Mouse (Mus musculus): ENCODE data around the gene Iqcf3. TPM values are rescaled to one million over a fixed set of nuclear protein-coding genes. Genes with fewer than 3 reads are reported as not detected.

Iqcf3 gene
- polyA plus RNA-seq, 1 experiment from 2014 or later, result not detected

GRCm38 (mm10) chr9:106478101-106478500, 83.3 kb downstream of the Iqcf3 start:
- DNase-seq (ENCODE audit: low spot score), result peak; percentile 46
- Histone ChIP-seq H3K4me2 (ENCODE audit: low read depth, low read length, severe bottlenecking) (peak overlapping the region; percentile 76), H3K27me3 (ENCODE audit: control insufficient read depth, insufficient read depth, low read length) (no peaks in the 10 kb centered on the region), H3K9ac (ENCODE audit: low read length) (peak overlapping the region; percentile 64), H3K4me3 (ENCODE audit: low read depth, low read length) (peak overlapping the region; percentile 70), H3K4me1 (replicated peaks; ENCODE audit: control insufficient read depth, insufficient read depth, low read length) (peaks cover 12% of the 10 kb centered on the region), H3K36me3 (ENCODE audit: control insufficient read depth, insufficient read depth, low read length) (no peaks in the 10 kb centered on the region; the same call in 1 of the 2 replicates), H3K27ac (ENCODE audit: low read depth, low read length) (no peak overlapping the region), H3K9me3 (ENCODE audit: control insufficient read depth, low read length) (no peaks in the 10 kb centered on the region)
- no peak for ATAC-seq (replicated peaks; ENCODE audit: low FRiP score)
- WGBS, result 84% methylated on average over 9 of the region's 9 CpGs

- H3K4me3 ChIP-seq (ENCODE audit: low read depth, low read length), result peak overlapping the region; percentile 70
- H3K36me3 ChIP-seq (ENCODE audit: control insufficient read depth, insufficient read depth, low read length), result no peaks in the 10 kb centered on the region; the same call in 1 of the 2 replicates
- H3K27ac ChIP-seq (ENCODE audit: low read depth, low read length), result no peak overlapping the region
- WGBS, result 7% methylated on average over 16 of the region's 16 CpGs
- no peaks in the 10 kb centered on the region for H3K27me3 ChIP-seq (ENCODE audit: control insufficient read depth, insufficient read depth, low read length)
- H3K4me2 ChIP-seq (ENCODE audit: low read depth, low read length, severe bottlenecking), result peak overlapping the region; percentile 76
- peak overlapping the region; percentile 64 for H3K9ac ChIP-seq (ENCODE audit: low read length)
- no peak for ATAC-seq (replicated peaks; ENCODE audit: low FRiP score)
- no peak for DNase-seq (ENCODE audit: low spot score)
- no peaks in the 10 kb centered on the region for H3K9me3 ChIP-seq (ENCODE audit: control insufficient read depth, low read length)
- peaks cover 12% of the 10 kb centered on the region for H3K4me1 ChIP-seq (replicated peaks; ENCODE audit: control insufficient read depth, insufficient read depth, low read length)
These were observed 83.8 kb downstream of the Iqcf3 start for GRCm38 (mm10) chr9:106477649-106478048.

GRCm38 (mm10) chr9:106476924-106477484, 84.4 kb downstream of the Iqcf3 start, which contains the start of gene Parp3:
Gene Parp3 (minus strand): TSS chr9:106476949.
- Histone ChIP-seq H3K9me3 (ENCODE audit: control insufficient read depth, low read length) (no peaks in the 10 kb centered on the region), H3K36me3 (ENCODE audit: control insufficient read depth, insufficient read depth, low read length) (no peaks in the 10 kb centered on the region; the same call in 1 of the 2 replicates), H3K4me3 (ENCODE audit: low read depth, low read length) (peak within 1 kb of the TSS; percentile 70), H3K27ac (ENCODE audit: low read depth, low read length) (no peak within 1 kb of the TSS), H3K27me3 (ENCODE audit: control insufficient read depth, insufficient read depth, low read length) (no peaks in the 10 kb centered on the region), H3K9ac (ENCODE audit: low read length) (peak within 1 kb of the TSS; percentile 64), H3K4me2 (ENCODE audit: low read depth, low read length, severe bottlenecking) (peak within 1 kb of the TSS; percentile 76), H3K4me1 (replicated peaks; ENCODE audit: control insufficient read depth, insufficient read depth, low read length) (peaks cover 12% of the 10 kb centered on the region)
- DNase-seq (ENCODE audit: low spot score) (peak; percentile 99), ATAC-seq (replicated peaks; ENCODE audit: low FRiP score) (peak; percentile 98)
- 0% methylated on average over 41 of the region's 41 CpGs for WGBS

- DNase-seq (ENCODE audit: low spot score), result no peak
- H3K36me3 ChIP-seq (ENCODE audit: control insufficient read depth, insufficient read depth, low read length), result no peaks in the 10 kb centered on the region; the same call in 1 of the 2 replicates
- H3K4me2 ChIP-seq (ENCODE audit: low read depth, low read length, severe bottlenecking), result peak overlapping the region; percentile 31
- no peaks in the 10 kb centered on the region for H3K27me3 ChIP-seq (ENCODE audit: control insufficient read depth, insufficient read depth, low read length)
- peak; percentile 62 for ATAC-seq (replicated peaks; ENCODE audit: low FRiP score)
- H3K4me1 ChIP-seq (replicated peaks; ENCODE audit: control insufficient read depth, insufficient read depth, low read length), result peaks cover 17% of the 10 kb centered on the region
- H3K9me3 ChIP-seq (ENCODE audit: control insufficient read depth, low read length), result no peaks in the 10 kb centered on the region
- H3K4me3 ChIP-seq (ENCODE audit: low read depth, low read length), result no peak overlapping the region
- H3K27ac ChIP-seq (ENCODE audit: low read depth, low read length), result no peak overlapping the region
- peak overlapping the region; percentile 39 for H3K9ac ChIP-seq (ENCODE audit: low read length)
- WGBS, result 37% methylated on average over 16 of the region's 16 CpGs
These were observed 85.2 kb downstream of the Iqcf3 start for GRCm38 (mm10) chr9:106476002-106476923.

GRCm38 (mm10) chr9:106475663-106476001, 85.8 kb downstream of the Iqcf3 start, which contains the start of gene Rrp9:
Gene Rrp9 (plus strand): TSS chr9:106475963.
- peak within 1 kb of the TSS; percentile 39 for H3K9ac ChIP-seq (ENCODE audit: low read length)
- H3K4me3 ChIP-seq (ENCODE audit: low read depth, low read length), result no peak within 1 kb of the TSS
- 90% methylated on average over 10 of the region's 10 CpGs for WGBS
- H3K27me3 ChIP-seq (ENCODE audit: control insufficient read depth, insufficient read depth, low read length), result no peaks in the 10 kb centered on the region
- H3K4me2 ChIP-seq (ENCODE audit: low read depth, low read length, severe bottlenecking), result peak within 1 kb of the TSS; percentile 31
- DNase-seq (ENCODE audit: low spot score), result no peak
- H3K27ac ChIP-seq (ENCODE audit: low read depth, low read length), result no peak within 1 kb of the TSS
- H3K4me1 ChIP-seq (replicated peaks; ENCODE audit: control insufficient read depth, insufficient read depth, low read length), result peaks cover 17% of the 10 kb centered on the region
- no peaks in the 10 kb centered on the region for H3K9me3 ChIP-seq (ENCODE audit: control insufficient read depth, low read length)
- no peak for ATAC-seq (replicated peaks; ENCODE audit: low FRiP score)
- H3K36me3 ChIP-seq (ENCODE audit: control insufficient read depth, insufficient read depth, low read length), result no peaks in the 10 kb centered on the region; the same call in 1 of the 2 replicates

- ATAC-seq (replicated peaks; ENCODE audit: low FRiP score) (no peak), DNase-seq (ENCODE audit: low spot score) (no peak)
- 0 out of 2 replicates have a peak overlapping the region, but pooled peaks have one; percentile 27 for H3K9ac ChIP-seq (ENCODE audit: low read length)
- H3K4me3 ChIP-seq (ENCODE audit: low read depth, low read length), result no peak overlapping the region
- no peaks in the 10 kb centered on the region for H3K9me3 ChIP-seq (ENCODE audit: control insufficient read depth, low read length)
- H3K36me3 ChIP-seq (ENCODE audit: control insufficient read depth, insufficient read depth, low read length), result no peaks in the 10 kb centered on the region
- 67% methylated on average over 7 of the region's 7 CpGs for WGBS
- no peak overlapping the region for H3K4me2 ChIP-seq (ENCODE audit: low read depth, low read length, severe bottlenecking)
- no peak overlapping the region for H3K27ac ChIP-seq (ENCODE audit: low read depth, low read length)
- H3K27me3 ChIP-seq (ENCODE audit: control insufficient read depth, insufficient read depth, low read length), result no peaks in the 10 kb centered on the region
- peaks cover 17% of the 10 kb centered on the region for H3K4me1 ChIP-seq (replicated peaks; ENCODE audit: control insufficient read depth, insufficient read depth, low read length)
These were observed 86.4 kb downstream of the Iqcf3 start for GRCm38 (mm10) chr9:106475046-106475445.

- Histone ChIP-seq H3K27ac (ENCODE audit: low read depth, low read length) (no peak overlapping the region), H3K4me3 (ENCODE audit: low read depth, low read length) (no peak overlapping the region), H3K9ac (ENCODE audit: low read length) (peak overlapping the region; percentile 41; the same call in 1 of the 2 replicates), H3K9me3 (ENCODE audit: control insufficient read depth, low read length) (no peaks in the 10 kb centered on the region), H3K36me3 (ENCODE audit: control insufficient read depth, insufficient read depth, low read length) (no peaks in the 10 kb centered on the region), H3K4me1 (replicated peaks; ENCODE audit: control insufficient read depth, insufficient read depth, low read length) (peaks cover 17% of the 10 kb centered on the region), H3K27me3 (ENCODE audit: control insufficient read depth, insufficient read depth, low read length) (no peaks in the 10 kb centered on the region), H3K4me2 (ENCODE audit: low read depth, low read length, severe bottlenecking) (no peak overlapping the region)
- 2% methylated on average over 6 of the region's 6 CpGs for WGBS
- DNase-seq (ENCODE audit: low spot score) (peak; percentile 92), ATAC-seq (replicated peaks; ENCODE audit: low FRiP score) (peak; percentile 32)
These were observed 87.0 kb downstream of the Iqcf3 start for GRCm38 (mm10) chr9:106474456-106474855.

- no peak for DNase-seq (ENCODE audit: low spot score)
These were observed 87.7 kb downstream of the Iqcf3 start for GRCm38 (mm10) chr9:106473753-106474105.

More at GRCm38 (mm10) chr9:106473753-106474105, 87.7 kb downstream of the Iqcf3 start:
- ATAC-seq (replicated peaks; ENCODE audit: low FRiP score), result no peak
- H3K36me3 ChIP-seq (ENCODE audit: control insufficient read depth, insufficient read depth, low read length), result no peaks in the 10 kb centered on the region
- H3K9me3 ChIP-seq (ENCODE audit: control insufficient read depth, low read length), result no peaks in the 10 kb centered on the region
- 81% methylated on average over 5 of the region's 5 CpGs for WGBS
- no peak overlapping the region for H3K9ac ChIP-seq (ENCODE audit: low read length)
- H3K4me3 ChIP-seq (ENCODE audit: low read depth, low read length), result no peak overlapping the region
- no peaks in the 10 kb centered on the region for H3K27me3 ChIP-seq (ENCODE audit: control insufficient read depth, insufficient read depth, low read length)
- H3K4me2 ChIP-seq (ENCODE audit: low read depth, low read length, severe bottlenecking), result no peak overlapping the region
- no peak overlapping the region for H3K27ac ChIP-seq (ENCODE audit: low read depth, low read length)
- peaks cover 17% of the 10 kb centered on the region for H3K4me1 ChIP-seq (replicated peaks; ENCODE audit: control insufficient read depth, insufficient read depth, low read length)
